Mouse (Mus musculus) stomach, embryonic 14.5 days (tissue): ENCODE measurements around the gene Gabbr1. TPM values are rescaled to one million over a fixed set of nuclear protein-coding genes. Genes with fewer than 3 reads are reported as not detected.
"Not testable (repeated sequence)": the region's sequence is repeated elsewhere in the genome, so short reads cannot be mapped to it uniquely, and the experiment has no call there.

Experiments
- ATAC-seq: fragments of 200-750 bp; cut with Nextera tagmentation; 2 replicates; pipeline ENCODE4 v1.8.0; 2017; ENCODE audit warnings: low read depth, moderate TSS enrichment; ENCODE audit not compliant: insufficient number of reproducible peaks, insufficient read depth, low FRiP score
- H3K27ac ChIP-seq: fragments of 300-500 bp; sonication (generic); 2 replicates; pipeline ENCODE4 v1.5.1; 2014; ENCODE audit warnings: mild to moderate bottlenecking, low read length, moderate library complexity, mixed read lengths
- H3K27me3 ChIP-seq: fragments of 300-500 bp; sonication (generic); 2 replicates; pipeline ENCODE4 v1.6.1; 2014; ENCODE audit warnings: low read length, control low read depth, mixed read lengths; ENCODE audit not compliant: control insufficient read depth, insufficient read depth
- H3K36me3 ChIP-seq: fragments of 300-500 bp; sonication (generic); 2 replicates; pipeline ENCODE4 v1.6.1; 2014; ENCODE audit warnings: mild to moderate bottlenecking, control low read depth, low read length, moderate library complexity, mixed read lengths; ENCODE audit not compliant: control insufficient read depth, insufficient read depth
- H3K4me1 ChIP-seq: fragments of 300-500 bp; sonication (generic); 2 replicates; pipeline ENCODE4 v1.6.1; 2014; ENCODE audit warnings: low read length, control low read depth, mixed read lengths; ENCODE audit not compliant: control insufficient read depth, insufficient read depth
- H3K4me2 ChIP-seq: fragments of 300-500 bp; sonication (generic); replicated peaks from 2 replicates; pipeline ENCODE4 v1.6.1; 2014; ENCODE audit warnings: low read depth, low read length, control low read depth
- H3K4me3 ChIP-seq: fragments of 300-500 bp; sonication (generic); 2 replicates; pipeline ENCODE4 v1.5.1; 2014; ENCODE audit warnings: low read depth, low read length, control low read depth
- H3K9ac ChIP-seq: fragments of 300-500 bp; sonication (generic); replicated peaks from 2 replicates; pipeline ENCODE4 v1.6.1; 2014; ENCODE audit warnings: low read depth, mild to moderate bottlenecking, control low read depth, low read length, moderate library complexity, mixed read lengths
- H3K9me3 ChIP-seq: fragments of 300-500 bp; sonication (generic); 2 replicates; pipeline ENCODE4 v1.6.1; 2016; ENCODE audit warnings: low read depth, low read length, control low read depth; ENCODE audit not compliant: control insufficient read depth
- WGBS: fragments of 180-500 bp; shearing (Covaris S2); extraction: QIAGEN DNeasy Blood & Tissue Kit; methylation state at CpG from one replicate; pipeline ENCODE4 v1.1.7; 2014; 5-methylcytosine and 5-hydroxymethylcytosine counted together
- polyA plus RNA-seq: library from polyadenylated mRNA; unstranded; fragments of >200 nt; fragmentation: Nextera tagmentation; extraction: Ambion mirVana; gene quantifications from 2 replicates; pipeline ENCODE4 v1.2.1, GENCODE M21; 2014

Gene Gabbr1
- polyA plus RNA-seq, 1 experiment from 2014 or later: 14.2 TPM

- 91% methylated on average over 17 of the region's 17 CpGs for WGBS
- ATAC-seq: no peak
- no peaks in the 10 kb centered on the region for H3K9me3 ChIP-seq
- H3K27me3 ChIP-seq: no peaks in the 10 kb centered on the region
- no peak overlapping the region for H3K27ac ChIP-seq
- H3K4me2 ChIP-seq: no peak overlapping the region
- no peak overlapping the region for H3K9ac ChIP-seq
- peaks cover 20% of the 10 kb centered on the region for H3K36me3 ChIP-seq
- H3K4me3 ChIP-seq: no peak overlapping the region
- no peaks in the 10 kb centered on the region for H3K4me1 ChIP-seq
Measured at GRCm38 (mm10) chr17:37009460-37010042, 36.2 kb upstream of the Gabbr1 start.

GRCm38 (mm10) chr17:37011719-37012118 lies 34.0 kb upstream of the Gabbr1 start:
- H3K4me1 ChIP-seq: no peaks in the 10 kb centered on the region
- H3K4me2 ChIP-seq: no peak overlapping the region
- H3K27ac ChIP-seq: no peak overlapping the region
- no peaks in the 10 kb centered on the region for H3K27me3 ChIP-seq
- H3K9ac ChIP-seq: no peak overlapping the region
- peaks cover 16% of the 10 kb centered on the region for H3K36me3 ChIP-seq
- no peak overlapping the region for H3K4me3 ChIP-seq
- 85% methylated on average over 3 of the region's 3 CpGs for WGBS
- no peaks in the 10 kb centered on the region for H3K9me3 ChIP-seq
- ATAC-seq: no peak

- Histone ChIP-seq H3K9ac (no peak overlapping the region), H3K36me3 (peaks cover 16% of the 10 kb centered on the region), H3K27ac (no peak overlapping the region), H3K9me3 (no peaks in the 10 kb centered on the region), H3K27me3 (no peaks in the 10 kb centered on the region), H3K4me3 (no peak overlapping the region), H3K4me2 (no peak overlapping the region), H3K4me1 (no peaks in the 10 kb centered on the region)
- ATAC-seq: no peak
- WGBS: 58% methylated on average over 5 of the region's 5 CpGs
Measured at GRCm38 (mm10) chr17:37012141-37012540, 33.6 kb upstream of the Gabbr1 start.

GRCm38 (mm10) chr17:37016333-37016732 lies 29.4 kb upstream of the Gabbr1 start:
- no peak overlapping the region for H3K27ac ChIP-seq
- ATAC-seq: no peak
- no peaks in the 10 kb centered on the region for H3K27me3 ChIP-seq

GRCm38 (mm10) chr17:37018328-37018727 lies 27.4 kb upstream of the Gabbr1 start:
- WGBS: 74% methylated on average over 3 of the region's 3 CpGs
- H3K36me3 ChIP-seq: no peaks in the 10 kb centered on the region
- H3K27me3 ChIP-seq: no peaks in the 10 kb centered on the region
- no peak for ATAC-seq
- H3K27ac ChIP-seq: no peak overlapping the region
- no peaks in the 10 kb centered on the region for H3K4me1 ChIP-seq
- no peak overlapping the region for H3K9ac ChIP-seq
- H3K4me2 ChIP-seq: no peak overlapping the region
- H3K9me3 ChIP-seq: no peaks in the 10 kb centered on the region
- no peak overlapping the region for H3K4me3 ChIP-seq

More at GRCm38 (mm10) chr17:37016333-37016732, 29.4 kb upstream of the Gabbr1 start:
- H3K9ac ChIP-seq: no peak overlapping the region
- H3K4me1 ChIP-seq: no peaks in the 10 kb centered on the region
- H3K9me3 ChIP-seq: no peaks in the 10 kb centered on the region
- H3K4me2 ChIP-seq: no peak overlapping the region
- no peaks in the 10 kb centered on the region for H3K36me3 ChIP-seq
- H3K4me3 ChIP-seq: no peak overlapping the region

GRCm38 (mm10) chr17:37019242-37019641 lies 26.5 kb upstream of the Gabbr1 start:
- not testable (repeated sequence) for H3K9me3 ChIP-seq, H3K4me1 ChIP-seq, ATAC-seq

GRCm38 (mm10) chr17:37022628-37023576 lies 22.9 kb upstream of the Gabbr1 start, which contains the start of gene Mog:
Gene Mog, minus strand, starts transcription at chr17:37023398.
- H3K9me3 ChIP-seq: no peaks in the 10 kb centered on the region
- H3K4me2 ChIP-seq: no peak within 1 kb of the TSS
- H3K27ac ChIP-seq: no peak within 1 kb of the TSS
- H3K4me3 ChIP-seq: no peak within 1 kb of the TSS
- no peaks in the 10 kb centered on the region for H3K4me1 ChIP-seq
- 73% methylated on average over 9 of the region's 9 CpGs for WGBS
- H3K36me3 ChIP-seq: no peaks in the 10 kb centered on the region
- H3K27me3 ChIP-seq: no peaks in the 10 kb centered on the region
- no peak within 1 kb of the TSS for H3K9ac ChIP-seq
- ATAC-seq: no peak

More at GRCm38 (mm10) chr17:37019242-37019641, 26.5 kb upstream of the Gabbr1 start:
- H3K4me3 ChIP-seq, H3K9ac ChIP-seq, H3K27ac ChIP-seq, H3K4me2 ChIP-seq, H3K36me3 ChIP-seq, H3K27me3 ChIP-seq: not testable (repeated sequence)
- whole genome bisulfite sequencing: 88% methylated on average over 5 of the region's 5 CpGs

- 0 out of 2 replicates have a peak, but pooled peaks cover 2% of the 10 kb centered on the region for H3K4me1 ChIP-seq
- H3K9ac ChIP-seq: no peak overlapping the region
- no peak for ATAC-seq
- no peaks in the 10 kb centered on the region for H3K9me3 ChIP-seq
- 84% methylated on average over 2 of the region's 2 CpGs for WGBS
- H3K4me2 ChIP-seq: no peak overlapping the region
- H3K4me3 ChIP-seq: no peak overlapping the region
- H3K36me3 ChIP-seq: no peaks in the 10 kb centered on the region
- no peaks in the 10 kb centered on the region for H3K27me3 ChIP-seq
- H3K27ac ChIP-seq: no peak overlapping the region
Measured at GRCm38 (mm10) chr17:37026425-37026824, 19.3 kb upstream of the Gabbr1 start.
